Mouse (Mus musculus) MEL (cell line): ENCODE data around the gene Ntn1.

Source experiments
- CTCF ChIP-seq, 3 experiments: IDR thresholded peaks in 2 of 3; conservative IDR thresholded peaks in 1 of 3; 2 replicates each; pipeline ENCODE4 v1.5.1; 2011 to 2012; ENCODE audit warnings: low read length in 3 of 3, low read depth in 2 of 3, mild to moderate bottlenecking in 2 of 3, improper control_type of control experiment in 1 of 3, inconsistent platforms in 1 of 3, mixed read lengths in 1 of 3, moderate library complexity in 1 of 3; ENCODE audit not compliant: control insufficient read depth in 1 of 3, insufficient read depth in 1 of 3, poor library complexity in 1 of 3, severe bottlenecking in 1 of 3
- EP300 ChIP-seq, 2 experiments: IDR thresholded peaks; 2 replicates each; pipeline ENCODE4 v1.6.1; 2011; ENCODE audit warnings: improper control_type of control experiment in 2 of 2, low read length in 2 of 2, low read depth in 1 of 2, mild to moderate bottlenecking in 1 of 2
- POLR2A ChIP-seq, 2 experiments: IDR thresholded peaks; 2 replicates each; pipeline ENCODE4 v1.6.1; 2011 to 2012; ENCODE audit warnings: low read length in 2 of 2, mild to moderate bottlenecking in 2 of 2, control low read depth in 1 of 2, improper control_type of control experiment in 1 of 2, low read depth in 1 of 2, moderate library complexity in 1 of 2; ENCODE audit not compliant: control insufficient read depth in 1 of 2, insufficient read depth in 1 of 2, poor library complexity in 1 of 2
- TCF12 ChIP-seq: IDR thresholded peaks from 2 replicates; pipeline ENCODE4 v1.6.1; 2014; ENCODE audit warnings: low read depth, mild to moderate bottlenecking, inconsistent platforms, low read length, improper control_type of control experiment, moderate library complexity

GRCm38 (mm10) chr11:68405576-68405975 is 5.0 kb upstream of the Ntn1 start:
- no peak for TF ChIP-seq EP300 (IDR thresholded peaks at IDR 0.05; ENCODE audit: low read depth in 1 of 2, low read length in 2 of 2)
- TF ChIP-seq CTCF (IDR thresholded peaks at IDR 0.05 in 2 of 3, conservative IDR thresholded peaks at IDR 0.05 in 1 of 3; ENCODE audit: control insufficient read depth in 1 of 3, insufficient read depth in 1 of 3, low read depth in 2 of 3, low read length in 3 of 3, poor library complexity in 1 of 3, severe bottlenecking in 1 of 3), result no peak
- no peak for TF ChIP-seq TCF12
- no peak for TF ChIP-seq POLR2A (IDR thresholded peaks at IDR 0.05; ENCODE audit: control insufficient read depth in 1 of 2, insufficient read depth in 1 of 2, low read depth in 1 of 2, low read length in 2 of 2, poor library complexity in 1 of 2)
